Mouse (Mus musculus): ENCODE measurements around the gene Aqr. TPM values are rescaled to one million over a fixed set of nuclear protein-coding genes. Genes with fewer than 3 reads are reported as not detected.

Aqr gene
- polyA plus RNA-seq, 1 experiment = 15.2 TPM

GRCm38 (mm10) chr2:114052696-114053598 lies 133.9 kb downstream of the Aqr start, which contains the start of gene Actc1:
Gene Actc1 (minus strand): TSS chr2:114053548.
- Histone ChIP-seq H3K79me2 (ENCODE audit: control insufficient read depth, insufficient read depth) (no peaks in the 10 kb centered on the region), H3ac (ENCODE audit: control insufficient read depth, insufficient read length, low read depth) (no peak within 1 kb of the TSS), H3K4me3 (ENCODE audit: insufficient read depth, poor library complexity, severe bottlenecking) (no peak within 1 kb of the TSS), H3K79me3 (ENCODE audit: low read depth) (no peaks in the 10 kb centered on the region), H3K27me3 (ENCODE audit: control insufficient read depth, insufficient read depth, insufficient read length) (no peaks in the 10 kb centered on the region), H3K36me3 (ENCODE audit: control insufficient read depth, insufficient read depth) (no peaks in the 10 kb centered on the region)
- TF ChIP-seq CEBPB (IDR thresholded peaks at IDR 0.05; ENCODE audit: low read depth) = no peak
- no peak for TF ChIP-seq USF1 (IDR thresholded peaks at IDR 0.05; ENCODE audit: low read depth)
- no peak for TF ChIP-seq MAX (IDR thresholded peaks at IDR 0.05)
- TF ChIP-seq MYOG (IDR thresholded peaks at IDR 0.05; ENCODE audit: control insufficient read depth, extremely low read depth, insufficient read length) = no peak
- TF ChIP-seq MYOD1 (IDR thresholded peaks at IDR 0.05; ENCODE audit: control insufficient read depth, insufficient read length, low read depth) = no peak
- no peak for TF ChIP-seq FOSL1 (IDR thresholded peaks at IDR 0.05; ENCODE audit: insufficient read depth, low read length, poor library complexity, severe bottlenecking)
- TF ChIP-seq CTCF (IDR thresholded peaks at IDR 0.05; ENCODE audit: control insufficient read depth, insufficient read depth, insufficient read length) = no peak

DNA sequence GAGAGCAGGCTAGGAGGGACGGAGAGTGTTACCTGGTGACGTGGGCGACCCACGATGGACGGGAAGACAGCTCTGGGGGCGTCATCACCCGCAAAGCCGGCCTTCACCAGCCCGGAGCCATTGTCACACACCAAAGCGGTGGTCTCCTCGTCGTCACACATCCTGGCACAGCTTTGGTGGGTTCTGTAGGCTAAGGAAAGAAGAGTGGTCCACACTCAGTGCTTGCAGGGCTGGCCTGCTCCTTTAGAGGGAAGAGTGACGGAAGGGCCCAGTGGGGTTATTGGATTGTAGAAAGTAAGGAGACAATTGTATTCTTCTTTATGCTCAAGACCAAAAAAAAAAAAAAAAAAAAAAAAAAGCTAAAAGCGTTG lies 135.0 kb downstream of the Aqr start:
- Histone ChIP-seq H3K79me3 (ENCODE audit: low read depth) (no peaks in the 10 kb centered on the region), H3K79me2 (ENCODE audit: control insufficient read depth, insufficient read depth) (no peaks in the 10 kb centered on the region), H3K4me3 (ENCODE audit: insufficient read depth, poor library complexity, severe bottlenecking) (no peak overlapping the region), H3ac (ENCODE audit: control insufficient read depth, insufficient read length, low read depth) (no peak overlapping the region), H3K27me3 (ENCODE audit: control insufficient read depth, insufficient read depth, insufficient read length) (no peaks in the 10 kb centered on the region), H3K36me3 (ENCODE audit: control insufficient read depth, insufficient read depth) (no peaks in the 10 kb centered on the region)
- TF ChIP-seq CTCF (IDR thresholded peaks at IDR 0.05; ENCODE audit: control insufficient read depth, insufficient read depth, insufficient read length) (no peak), MYOG (IDR thresholded peaks at IDR 0.05; ENCODE audit: control insufficient read depth, extremely low read depth, insufficient read length) (no peak), MYOD1 (IDR thresholded peaks at IDR 0.05; ENCODE audit: control insufficient read depth, insufficient read length, low read depth) (no peak), FOSL1 (IDR thresholded peaks at IDR 0.05; ENCODE audit: insufficient read depth, low read length, poor library complexity, severe bottlenecking) (no peak), USF1 (IDR thresholded peaks at IDR 0.05; ENCODE audit: low read depth) (no peak), CEBPB (IDR thresholded peaks at IDR 0.05; ENCODE audit: low read depth) (no peak), MAX (IDR thresholded peaks at IDR 0.05) (no peak)

Small RNAs within 50 kb of the gene (microRNA-seq; reads per million reads assigned to microRNA genes)
- gene Mir7002 (ENCODE audit: borderline microRNAs expressed) = 0.16 reads per million

Other genes with a start within 250 kb of the Aqr start
- not detected for gene Gjd2, start 173.4 kb downstream of the Aqr start, polyA plus RNA-seq (2012; fragmentation: generic; extraction: Trizol)
- gene Actc1, start 133.5 kb downstream of the Aqr start, polyA plus RNA-seq (2012; fragmentation: generic; extraction: Trizol) = 8.0 TPM
- gene Zfp770, start 14.4 kb upstream of the Aqr start, polyA plus RNA-seq (2012; fragmentation: generic; extraction: Trizol) = 1.7 TPM

All from C2C12 (cell line).